Mouse (Mus musculus) gonadal fat pad, adult 2 months (tissue): Measurements from ENCODE around the gene Tcp11x2. TPM values are rescaled to one million over a fixed set of nuclear protein-coding genes. Genes with fewer than 3 reads are reported as not detected.
A peak's percentile ranks its signal among the peaks of the same experiment; 100 is the strongest.

ENCODE experiments used
- DNase-seq: peaks from one replicate; pipeline ENCODE4 v3.0.0-alpha.2; 2012; ENCODE audit warnings: low read depth
- polyA plus RNA-seq: library from polyadenylated mRNA; depleted of rRNA; stranded (reverse); fragments of >200 nt; gene quantifications from 2 replicates; pipeline ENCODE4 v1.2.3, GENCODE M21; 2012; rRNA removed

Tcp11x2 gene
- polyA plus RNA-seq: 0.07 TPM in 1 of 2 replicates, not detected in the other

- DNase-seq: no peak
Observed at GRCm38 (mm10) chrX:135693633-135694032, at the start of gene Tcp11x2. TSS of gene Tcp11x2 (minus strand) at chrX:135693790.

GRCm38 (mm10) chrX:135743056-135743355 lies 49.4 kb upstream of the Tcp11x2 start:
- DNase-seq: no peak

- DNase-seq: peak; percentile 55
Observed at GRCm38 (mm10) chrX:135742304-135743055, 48.9 kb upstream of the Tcp11x2 start, which contains the start of the genes Armcx5 and Gprasp1. TSS of gene Armcx5 (plus strand) at chrX:135742733. TSS of gene Gprasp1 (plus strand) at chrX:135742733.

- no peak for DNase-seq
Observed at GRCm38 (mm10) chrX:135738730-135739520, 45.3 kb upstream of the Tcp11x2 start.

- no peak for DNase-seq
Observed at GRCm38 (mm10) chrX:135725161-135725560, 31.6 kb upstream of the Tcp11x2 start, which contains the start of gene Tmsb15a. TSS of gene Tmsb15a (minus strand) at chrX:135725261.

GRCm38 (mm10) chrX:135712845-135713244 lies 19.3 kb upstream of the Tcp11x2 start:
- no peak for DNase-seq

- no peak for DNase-seq
Observed at GRCm38 (mm10) chrX:135704349-135704748, 10.8 kb upstream of the Tcp11x2 start.

GRCm38 (mm10) chrX:135703111-135703510 lies 9.5 kb upstream of the Tcp11x2 start:
- no peak for DNase-seq

- no peak for DNase-seq
Observed at GRCm38 (mm10) chrX:135687802-135688201, 5.8 kb downstream of the Tcp11x2 start.

GRCm38 (mm10) chrX:135681858-135682257 lies 11.7 kb downstream of the Tcp11x2 start:
- no peak for DNase-seq

GRCm38 (mm10) chrX:135652173-135652772 lies 41.3 kb downstream of the Tcp11x2 start:
- DNase-seq: no peak

- DNase-seq: no peak
Observed at GRCm38 (mm10) chrX:135627605-135628004, 66.0 kb downstream of the Tcp11x2 start, which contains the start of gene Prame. TSS of gene Prame (minus strand) at chrX:135627705.

Other genes starting within 250 kb of the Tcp11x2 start
- not detected in 2 replicates for gene AV320801, start 199.2 kb downstream of the Tcp11x2 start, polyA plus RNA-seq
- 0.30 and 0.46 TPM in 2 replicates for gene Nxf7, start 95.0 kb downstream of the Tcp11x2 start, polyA plus RNA-seq
- 0.16 TPM in 1 of 2 replicates, not detected in the other for gene Prame, start 66.1 kb downstream of the Tcp11x2 start, polyA plus RNA-seq
- gene Tmsb15a, start 31.5 kb upstream of the Tcp11x2 start, polyA plus RNA-seq: not detected in 2 replicates
- gene Armcx5, start 48.9 kb upstream of the Tcp11x2 start, polyA plus RNA-seq: 2.2 and 3.3 TPM in 2 replicates
- gene Gprasp1, start 48.9 kb upstream of the Tcp11x2 start, polyA plus RNA-seq: 16.2 and 18.7 TPM in 2 replicates
- gene Bhlhb9, start 103.8 kb upstream of the Tcp11x2 start, polyA plus RNA-seq: 7.4 and 9.4 TPM in 2 replicates
- 8.6 and 9.0 TPM in 2 replicates for gene Gprasp2, start 145.2 kb upstream of the Tcp11x2 start, polyA plus RNA-seq